Mouse (Mus musculus) 3T3-L1 (cell line): Measurements from ENCODE around the gene BC049730.

Experiments used
- DNase-seq: peaks from one replicate; pipeline ENCODE4 v3.0.0-alpha.2; 2015; ENCODE audit warnings: low read depth, low spot score

Gene BC049730

GRCm38 (mm10) chr7:24762574-24762973 is 53.5 kb downstream of the BC049730 start:
- DNase-seq: no peak
